Mouse (Mus musculus) megakaryocyte, adult 5-6 weeks (primary cell): ENCODE measurements at regions not wholly inside any gene's neighbourhood (a gene's known extent, or its start where the extent isn't known, plus 50 kb on each side); places are given as distances from the start of the nearest gene placed in this dataset.
A peak's percentile ranks its signal among the peaks of the same experiment; 100 is the strongest.

Experiments
- ATAC-seq: 2 replicates; pipeline ENCODE4 v1.8.0; 2016; ENCODE audit warnings: mild to moderate bottlenecking, inconsistent platforms; ENCODE audit not compliant: poor library complexity, severe bottlenecking

- ATAC-seq, result no peak
Measured at GRCm38 (mm10) chr17:87530818-87531410, 84.2 kb upstream of the Calm2 start.

- peak; percentile 68 for ATAC-seq
Measured at GRCm38 (mm10) chr17:87531411-87532157, 84.8 kb upstream of the Calm2 start.

DNA sequence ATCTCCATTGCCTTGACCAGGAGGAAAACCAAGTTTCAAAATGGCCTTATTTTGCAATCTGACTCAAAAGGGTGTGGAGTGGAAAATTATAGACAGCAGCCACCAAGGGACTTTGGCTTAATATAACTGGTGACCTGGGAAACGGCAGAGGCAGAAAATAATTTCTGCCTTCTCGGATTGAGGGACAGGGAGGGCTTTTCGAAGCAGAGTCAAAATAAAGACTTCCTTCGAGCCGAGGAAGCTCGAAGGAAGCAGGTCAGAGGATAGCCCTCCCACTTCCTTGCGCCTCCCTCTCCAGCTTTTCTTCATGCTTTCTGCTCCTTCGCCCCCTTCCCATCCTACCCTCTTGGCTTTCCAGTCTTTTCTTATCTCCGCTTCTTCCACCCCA is 85.4 kb upstream of the Calm2 start:
- peak; percentile 53 for ATAC-seq

GRCm38 (mm10) chr17:87532762-87533161 is 86.0 kb upstream of the Calm2 start:
- no peak for ATAC-seq

- ATAC-seq, result no peak
Measured at GRCm38 (mm10) chr17:87549568-87549967, 86.2 kb upstream of the Epcam start.

GRCm38 (mm10) chr17:87550518-87551164 is 85.1 kb upstream of the Epcam start:
- no peak for ATAC-seq

- ATAC-seq, result no peak
Measured at GRCm38 (mm10) chr17:87554561-87554960, 81.2 kb upstream of the Epcam start.

DNA sequence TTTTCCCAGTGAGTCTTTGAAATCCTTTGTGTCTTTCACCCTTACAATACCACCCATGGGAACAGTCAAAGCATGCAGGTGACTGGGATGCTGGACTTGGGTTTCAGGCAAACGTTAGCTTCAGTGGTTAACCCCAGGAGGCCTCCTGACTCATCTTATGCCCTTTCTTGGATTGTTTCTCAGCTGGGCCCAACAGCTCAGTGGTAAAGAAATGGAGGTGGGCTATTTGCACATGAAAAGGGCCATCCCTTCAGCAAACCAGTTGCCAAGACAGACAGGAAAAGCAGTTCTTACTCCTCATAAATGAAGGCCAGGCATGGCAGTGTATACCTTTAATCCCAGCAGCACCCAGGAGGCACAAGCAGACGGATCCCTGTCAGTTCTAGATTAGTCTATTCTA is 77.4 kb upstream of the Epcam start:
- no peak for ATAC-seq

DNA sequence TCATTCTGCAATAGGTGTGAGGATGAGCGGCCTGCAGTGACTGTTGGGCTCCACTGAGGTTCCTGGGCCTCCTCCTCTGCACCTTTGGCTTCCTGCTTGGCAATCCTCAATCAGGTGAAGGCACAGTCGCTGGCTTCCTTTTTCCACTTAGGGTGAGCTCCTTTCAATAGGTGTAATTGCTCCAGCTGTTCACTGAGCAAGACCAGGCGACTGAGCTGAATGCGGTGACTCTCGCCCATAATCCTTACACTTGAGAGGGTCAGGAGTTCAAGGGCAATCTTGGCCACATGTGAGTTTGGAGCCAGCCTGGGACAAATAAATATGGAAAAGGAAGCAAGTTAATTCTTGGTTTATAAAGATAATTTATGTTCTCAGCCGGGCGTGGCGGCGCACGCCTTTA is 76.1 kb upstream of the Epcam start:
- ATAC-seq, result no peak

- no peak for ATAC-seq
Measured at GRCm38 (mm10) chr17:87560923-87561322, 74.9 kb upstream of the Epcam start.

DNA sequence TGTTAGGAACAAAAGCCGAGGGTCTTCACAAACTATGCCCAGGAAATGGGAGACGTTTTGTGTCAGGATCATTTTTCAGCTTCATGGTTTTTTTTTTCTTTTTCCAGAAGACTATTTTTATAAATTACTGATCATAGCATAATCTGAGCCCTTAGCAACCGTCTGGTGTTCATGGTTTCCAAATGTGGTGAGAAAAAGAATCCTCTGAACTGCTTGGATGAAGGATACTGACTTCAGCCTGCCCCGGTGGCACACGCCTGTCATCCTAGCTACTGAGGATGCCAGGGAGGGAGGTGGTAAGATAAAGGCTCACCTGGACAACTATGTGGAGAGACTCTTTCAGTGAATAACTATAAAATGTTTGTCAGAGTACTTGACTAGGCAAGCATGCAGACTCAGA is 72.4 kb upstream of the Epcam start:
- no peak for ATAC-seq

- no peak for ATAC-seq
Measured at GRCm38 (mm10) chr17:87565631-87566030, 70.1 kb upstream of the Epcam start.

GRCm38 (mm10) chr17:87566296-87566695 is 69.5 kb upstream of the Epcam start:
- no peak for ATAC-seq

GRCm38 (mm10) chr17:87566996-87567395 is 68.8 kb upstream of the Epcam start:
- no peak for ATAC-seq

GRCm38 (mm10) chr17:87567475-87567874 is 68.3 kb upstream of the Epcam start:
- no peak for ATAC-seq

DNA sequence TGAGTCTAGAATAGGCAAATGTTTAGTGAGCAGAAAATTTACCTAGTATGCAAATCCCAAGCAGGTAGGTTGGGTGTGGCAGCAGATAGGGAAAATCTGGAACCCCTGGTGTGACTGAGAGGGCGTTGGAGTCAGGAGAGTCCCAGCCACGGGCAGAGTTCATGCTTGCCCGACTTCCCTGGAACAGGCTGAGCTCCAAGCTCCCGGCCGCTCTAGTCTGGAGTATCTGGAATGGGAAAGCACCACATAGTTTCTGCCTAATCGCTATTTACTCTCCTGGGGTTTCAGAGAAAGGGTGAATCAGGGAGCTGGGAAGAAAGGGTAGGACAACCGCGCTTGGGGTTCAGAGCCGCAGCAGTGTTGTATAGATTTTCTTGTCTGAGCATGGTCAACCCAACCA is 65.8 kb upstream of the Epcam start:
- ATAC-seq, result no peak

DNA sequence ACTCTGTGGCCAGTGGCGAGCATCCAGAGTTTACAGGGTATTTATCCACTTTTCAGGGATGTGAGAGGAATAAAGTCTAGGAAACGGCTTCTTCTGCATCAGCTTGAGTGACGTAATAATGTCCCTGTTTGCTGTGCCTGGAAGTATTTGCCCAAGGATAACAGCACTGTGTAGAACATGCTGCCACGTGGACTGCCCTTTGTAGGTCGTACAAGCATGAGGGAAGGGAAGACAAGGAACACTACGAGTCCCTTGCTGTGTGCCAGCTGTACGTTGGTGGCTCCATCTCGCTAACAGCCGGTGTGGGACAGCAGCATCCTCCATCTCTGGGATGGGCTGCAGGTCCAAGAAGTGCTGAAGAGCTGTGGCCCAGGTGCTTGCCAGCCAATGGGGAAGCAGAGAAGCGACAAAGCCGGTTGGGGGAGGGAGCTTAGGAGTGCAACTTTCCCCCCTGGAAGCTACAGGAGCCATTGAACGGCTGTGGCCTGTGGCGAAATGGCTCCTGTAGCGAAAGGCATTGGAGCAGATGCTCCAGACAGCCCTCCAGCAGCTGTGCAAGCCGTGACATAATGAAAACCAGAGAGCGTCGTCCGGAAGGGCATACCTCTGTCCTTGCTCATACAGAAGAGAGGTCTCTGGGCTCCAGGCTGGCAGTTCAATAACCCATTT is 65.0 kb upstream of the Epcam start:
- no peak for ATAC-seq

DNA sequence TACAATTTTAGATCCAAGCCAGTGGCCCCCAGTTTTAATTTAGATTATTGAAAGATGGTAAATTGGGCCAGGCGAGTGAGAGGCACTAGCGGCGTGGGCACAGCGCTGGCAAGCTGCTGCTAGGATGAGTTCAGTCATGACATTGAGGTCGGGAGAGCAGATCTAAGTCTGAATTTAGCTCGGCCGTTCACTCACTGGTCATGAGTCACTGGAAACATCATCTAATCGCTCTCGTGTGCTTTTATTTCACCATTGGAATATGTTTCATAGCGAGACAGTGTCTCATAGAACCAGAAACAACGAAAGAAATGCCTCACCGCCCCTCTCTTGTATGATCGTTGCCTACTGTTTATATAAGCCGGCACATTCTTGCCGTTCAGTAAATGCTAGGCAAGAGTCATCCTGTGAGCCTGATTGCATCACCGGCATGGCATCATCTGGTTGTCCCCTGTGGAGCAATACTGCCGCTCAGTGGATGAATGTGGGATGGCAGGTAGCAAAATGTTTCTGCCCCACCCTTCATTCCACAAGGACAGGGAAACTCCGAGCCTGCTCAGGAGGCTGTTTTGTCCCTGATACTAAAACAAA is 64.3 kb upstream of the Epcam start:
- peak; percentile 99 for ATAC-seq

DNA sequence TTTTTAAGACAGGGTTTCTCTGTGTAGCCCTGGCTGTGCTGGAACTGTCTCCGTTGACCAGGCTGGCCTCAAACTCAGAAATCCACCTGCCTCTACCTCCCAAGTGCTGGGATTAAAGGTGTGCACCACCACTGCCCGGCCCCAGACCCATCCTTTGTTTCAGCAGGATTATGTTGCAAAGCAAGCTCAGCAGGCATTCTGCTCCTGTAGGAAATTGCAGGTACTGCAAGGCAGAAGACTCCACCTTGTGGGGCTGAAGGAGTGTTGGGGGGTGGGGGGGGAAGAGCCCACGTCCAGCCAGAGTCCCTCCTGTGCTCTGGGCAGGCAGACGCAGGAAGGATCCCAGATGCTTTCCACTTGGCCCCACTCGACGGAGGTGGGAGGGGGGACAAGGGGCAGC is 52.2 kb upstream of the Epcam start:
- no peak for ATAC-seq

DNA sequence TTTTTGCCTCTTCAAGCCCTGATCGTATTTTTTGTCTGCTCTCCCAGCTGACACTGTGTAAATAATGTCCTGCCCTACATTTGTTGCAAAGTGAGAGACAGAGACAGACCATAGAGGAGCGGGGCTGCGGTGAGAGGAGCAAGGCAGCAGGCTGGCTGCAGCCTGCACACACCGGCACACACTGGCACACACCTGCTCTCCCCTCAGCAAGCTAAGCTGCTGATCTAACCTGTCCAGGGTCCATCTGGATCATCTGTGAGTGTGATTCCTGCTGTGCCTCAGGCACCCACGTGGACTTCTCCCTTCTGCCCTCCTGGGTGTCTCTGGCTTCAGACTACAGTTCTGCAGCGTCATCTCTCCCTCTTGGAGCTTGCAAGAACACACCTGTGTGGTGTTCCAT is 50.4 kb upstream of the Epcam start:
- no peak for ATAC-seq
